Mouse (Mus musculus): ENCODE results near the gene Ccdc115. TPM values are rescaled to one million over a fixed set of nuclear protein-coding genes. Genes with fewer than 3 reads are reported as not detected.

The Ccdc115 gene
- total RNA-seq, 2 experiments from 2014 or later: 16.8 to 17.4 TPM

Small RNA genes lying within 50 kb of the gene (microRNA-seq; reads per million reads assigned to microRNA genes)
- gene Mir5103: not detected

Other genes with a start within 250 kb of the Ccdc115 start
- 10 to 100 TPM; 62.0 to 76.0 TPM for gene Imp4, start 179 bp upstream of the Ccdc115 start, total RNA-seq (2021)
- 1 to 10 TPM; 3.4 to 5.9 TPM for gene Ptpn18, start 20.1 kb upstream of the Ccdc115 start, total RNA-seq (2021)
- gene Prss39, start 58.7 kb upstream of the Ccdc115 start, total RNA-seq (2021): not detected
- gene Cfc1, start 96.0 kb upstream of the Ccdc115 start, total RNA-seq (2021): not detected
- not detected for gene Prss40, start 121.3 kb upstream of the Ccdc115 start, total RNA-seq (2021)
- under 1 TPM; 0.46 to 0.50 TPM for gene Amer3, start 140.0 kb upstream of the Ccdc115 start, total RNA-seq (2021)

Measured in adrenal gland, postnatal 36 days (tissue).